Mouse (Mus musculus) lung, postnatal 0 days (tissue): ENCODE results near the gene Rnf19b. TPM values are rescaled to one million over a fixed set of nuclear protein-coding genes. Genes with fewer than 3 reads are reported as not detected.

Experiments used
- ATAC-seq: fragments of 200-750 bp; cut with Nextera tagmentation; 2 replicates; pipeline ENCODE4 v1.8.0; 2017; ENCODE audit warnings: moderate library complexity
- DNase-seq: peaks from one replicate; pipeline ENCODE4 v3.0.0-alpha.2; 2016; ENCODE audit warnings: low spot score
- H3K27ac ChIP-seq: fragments of 300-500 bp; sonication (generic); 2 replicates; pipeline ENCODE4 v1.5.1; 2014; ENCODE audit warnings: antibody characterized with exemption, mild to moderate bottlenecking, low read length, mixed read lengths
- H3K27me3 ChIP-seq: fragments of 300-500 bp; sonication (generic); replicated peaks from 2 replicates; pipeline ENCODE4 v1.6.1; 2014; ENCODE audit warnings: low read length, mixed read lengths; ENCODE audit not compliant: insufficient read depth
- H3K36me3 ChIP-seq: fragments of 300-500 bp; sonication (generic); 2 replicates; pipeline ENCODE4 v1.6.1; 2014; ENCODE audit warnings: low read length, mixed read lengths; ENCODE audit not compliant: insufficient read depth
- H3K4me1 ChIP-seq: fragments of 300-500 bp; sonication (generic); 2 replicates; pipeline ENCODE4 v1.6.1; 2014; ENCODE audit warnings: antibody characterized with exemption, low read depth, low read length, mixed read lengths; ENCODE audit not compliant: insufficient read depth
- H3K4me2 ChIP-seq: fragments of 300-500 bp; sonication (generic); replicated peaks from 2 replicates; pipeline ENCODE4 v1.6.1; 2014; ENCODE audit warnings: low read depth, mild to moderate bottlenecking, low read length, moderate library complexity, mixed read lengths
- H3K4me3 ChIP-seq: fragments of 300-500 bp; sonication (generic); 2 replicates; pipeline ENCODE4 v1.5.1; 2014; ENCODE audit warnings: low read depth, low read length
- H3K9ac ChIP-seq: fragments of 300-500 bp; sonication (generic); replicated peaks from 2 replicates; pipeline ENCODE4 v1.6.1; 2014; ENCODE audit warnings: low read depth, mild to moderate bottlenecking
- H3K9me3 ChIP-seq: fragments of 300-500 bp; sonication (generic); 2 replicates; pipeline ENCODE4 v1.6.1; 2016; ENCODE audit warnings: low read length, mixed read lengths
- CTCF ChIP-seq: IDR thresholded peaks from 2 replicates; pipeline ENCODE4 v1.5.1; 2016; ENCODE audit warnings: antibody characterized with exemption, mild to moderate bottlenecking
- EP300 ChIP-seq: IDR thresholded peaks from 2 replicates; pipeline ENCODE4 v1.6.1; 2016; ENCODE audit warnings: antibody characterized with exemption, mild to moderate bottlenecking, control low read depth
- WGBS: fragments of 180-500 bp; shearing (Covaris S2); extraction: QIAGEN DNeasy Blood & Tissue Kit; methylation state at CpG from one replicate; pipeline ENCODE4 v1.1.7; 2014; 5-methylcytosine and 5-hydroxymethylcytosine counted together
- polyA plus RNA-seq: library from polyadenylated mRNA; unstranded; fragments of >200 nt; fragmentation: Nextera tagmentation; extraction: Ambion mirVana; gene quantifications from 2 replicates; pipeline ENCODE4 v1.2.1, GENCODE M21; 2015

The Rnf19b gene
- polyA plus RNA-seq, 1 experiment from 2014 or later: 10.9 TPM

DNA sequence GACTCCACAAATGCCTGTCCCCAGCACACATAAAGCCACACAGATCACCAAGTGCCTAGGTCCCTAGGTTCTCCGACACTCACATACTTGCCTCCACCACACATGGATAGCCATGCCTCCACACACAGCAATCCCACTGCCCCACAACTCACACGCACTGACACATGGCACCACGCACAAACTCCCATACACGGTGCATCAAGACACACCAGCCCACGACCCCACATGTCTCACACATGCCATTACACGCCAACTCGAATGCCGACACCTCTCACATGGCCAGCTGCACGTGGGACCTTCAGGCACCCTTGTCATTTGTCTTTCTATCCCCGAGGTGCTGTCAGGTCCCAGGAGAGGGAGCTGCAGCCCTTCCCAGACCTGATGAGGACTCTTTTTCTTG is 61.6 kb downstream of the Rnf19b start:
- Histone ChIP-seq H3K4me3 (no peak overlapping the region), H3K27ac (no peak overlapping the region), H3K4me2 (no peak overlapping the region), H3K9ac (no peak overlapping the region), H3K27me3 (peaks cover 22% of the 10 kb centered on the region), H3K4me1 (peaks cover 3% of the 10 kb centered on the region; the same call in 1 of the 2 replicates), H3K36me3 (no peaks in the 10 kb centered on the region), H3K9me3 (no peaks in the 10 kb centered on the region)
- WGBS: 61% methylated on average over 10 of the region's 10 CpGs
- ATAC-seq (no peak), DNase-seq (no peak)
- TF ChIP-seq EP300: no peak
- no peak for TF ChIP-seq CTCF

DNA sequence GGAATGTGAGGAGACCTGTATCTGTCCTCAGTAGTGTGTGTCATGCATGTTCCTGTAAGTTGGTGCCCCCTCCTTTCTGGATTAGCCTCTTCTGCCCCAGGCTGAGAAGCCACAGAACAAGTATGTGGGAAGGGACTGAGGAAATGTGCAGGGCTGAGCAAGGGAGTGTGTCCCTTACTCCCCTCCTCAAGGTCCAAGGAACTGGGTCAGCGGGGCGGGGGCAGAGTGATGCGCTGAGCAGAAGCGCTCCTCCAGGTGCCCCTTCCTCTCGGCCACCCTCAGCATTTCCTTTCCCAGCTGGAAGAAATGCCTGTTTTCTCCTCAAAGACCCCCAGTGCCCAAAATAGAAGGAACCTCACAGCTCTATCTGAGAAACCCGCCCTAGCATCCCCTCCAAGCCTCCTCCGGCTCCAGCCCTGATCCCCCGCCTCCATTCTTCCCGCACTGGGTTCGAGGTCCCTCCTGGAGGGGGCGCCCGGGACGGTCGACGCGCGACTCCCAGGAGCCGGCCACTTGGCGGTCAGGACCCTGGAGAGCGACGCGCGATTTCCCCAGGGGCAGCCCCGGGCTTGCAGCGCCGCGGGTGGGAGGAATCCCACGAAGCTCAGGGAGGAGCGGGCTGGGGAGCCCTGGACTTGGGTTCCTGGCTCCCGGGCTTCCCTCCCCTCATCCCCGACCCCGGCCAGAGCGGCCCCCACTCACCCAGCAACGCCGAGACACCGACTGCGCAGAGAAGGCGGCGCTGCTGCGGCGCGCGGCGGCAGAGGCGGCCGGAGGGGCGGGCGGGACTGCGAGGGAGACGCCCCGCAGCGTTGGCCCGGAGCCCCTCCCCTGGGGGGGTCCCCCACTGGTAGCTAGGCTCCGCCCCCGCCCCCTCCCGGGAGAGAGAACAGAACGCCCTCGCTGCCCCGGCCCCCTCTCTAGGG is 62.7 kb downstream of the Rnf19b start:
- under 1% methylated on average over 40 of the region's 59 CpGs for WGBS
- no peak overlapping the region for H3K27ac ChIP-seq
- H3K9me3 ChIP-seq: no peaks in the 10 kb centered on the region
- H3K9ac ChIP-seq: no peak overlapping the region
- peaks cover 22% of the 10 kb centered on the region for H3K27me3 ChIP-seq
- ATAC-seq: peak; percentile 75
- peak overlapping the region; percentile 33 for H3K4me3 ChIP-seq
- peak overlapping the region; percentile 61 for H3K4me2 ChIP-seq
- peaks cover 3% of the 10 kb centered on the region; the same call in 1 of the 2 replicates for H3K4me1 ChIP-seq
- H3K36me3 ChIP-seq: no peaks in the 10 kb centered on the region
- TF ChIP-seq EP300: no peak
- TF ChIP-seq CTCF: peak; percentile 61
- peak; percentile 78 for DNase-seq

DNA sequence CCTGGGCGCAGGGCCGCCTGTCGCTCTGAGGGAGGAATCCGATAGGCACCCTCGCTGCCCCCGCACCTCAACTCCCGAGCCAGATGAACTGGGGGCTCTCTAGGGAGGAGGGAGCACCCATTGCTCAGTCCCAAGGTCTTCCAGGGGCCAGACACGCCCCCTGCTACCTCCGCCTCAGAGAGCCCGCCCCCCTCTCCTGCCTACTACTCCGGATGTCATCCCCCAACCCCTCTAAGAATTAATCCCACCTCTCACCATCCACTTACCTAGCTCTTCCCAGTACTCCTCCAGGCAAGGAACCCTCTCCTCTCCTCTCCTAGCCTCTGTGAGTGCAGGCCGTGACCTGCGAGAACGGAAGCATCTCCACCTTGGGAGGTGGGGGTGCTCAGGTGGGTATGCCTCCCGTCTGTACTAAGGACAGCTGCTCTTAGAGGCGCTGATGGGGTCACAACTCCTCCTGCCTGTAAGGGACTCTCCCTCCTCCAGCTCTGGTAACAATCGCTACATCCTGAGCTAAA is 63.6 kb downstream of the Rnf19b start, which contains the start of gene Hpca:
TSS of gene Hpca (minus strand) at position 468 of the 518 bp plus-strand sequence.
- H3K36me3 ChIP-seq: no peaks in the 10 kb centered on the region
- no peak for TF ChIP-seq CTCF
- TF ChIP-seq EP300: no peak
- H3K27ac ChIP-seq: no peak within 1 kb of the TSS
- WGBS: 7% methylated on average over 11 of the region's 17 CpGs
- H3K27me3 ChIP-seq: peaks cover 22% of the 10 kb centered on the region
- no peak within 1 kb of the TSS for H3K9ac ChIP-seq
- H3K4me3 ChIP-seq: peak within 1 kb of the TSS; percentile 33
- H3K4me1 ChIP-seq: peaks cover 3% of the 10 kb centered on the region; the same call in 1 of the 2 replicates
- H3K4me2 ChIP-seq: peak within 1 kb of the TSS; percentile 61
- ATAC-seq: no peak
- DNase-seq: no peak
- H3K9me3 ChIP-seq: no peaks in the 10 kb centered on the region

DNA sequence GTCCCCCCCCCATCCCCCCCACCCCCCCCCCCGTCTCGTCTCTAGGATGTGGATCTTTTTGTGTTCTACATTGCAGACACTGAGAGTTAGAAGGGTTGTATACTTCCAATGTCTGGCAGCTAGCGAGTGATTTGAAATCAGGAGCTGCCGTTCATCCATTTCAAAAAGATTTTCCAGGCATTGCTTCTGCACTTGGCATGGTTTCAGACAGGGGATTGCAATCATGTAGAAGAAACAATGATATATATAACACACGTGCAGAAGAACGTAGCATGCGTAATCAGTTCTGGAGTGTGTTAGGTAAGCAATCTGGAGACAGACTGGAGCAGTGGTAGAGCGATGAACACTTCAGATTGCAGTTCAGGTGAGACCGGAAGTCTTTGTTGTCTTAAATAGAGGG is 64.0 kb downstream of the Rnf19b start:
- Histone ChIP-seq H3K27me3 (peaks cover 22% of the 10 kb centered on the region), H3K9me3 (no peaks in the 10 kb centered on the region), H3K4me1 (peaks cover 3% of the 10 kb centered on the region; the same call in 1 of the 2 replicates), H3K4me2 (no peak overlapping the region), H3K36me3 (no peaks in the 10 kb centered on the region), H3K4me3 (no peak overlapping the region), H3K9ac (no peak overlapping the region), H3K27ac (no peak overlapping the region)
- no peak for TF ChIP-seq EP300
- TF ChIP-seq CTCF: no peak
- ATAC-seq: no peak
- DNase-seq: no peak
- WGBS: 24% methylated on average over 9 of the region's 9 CpGs

DNA sequence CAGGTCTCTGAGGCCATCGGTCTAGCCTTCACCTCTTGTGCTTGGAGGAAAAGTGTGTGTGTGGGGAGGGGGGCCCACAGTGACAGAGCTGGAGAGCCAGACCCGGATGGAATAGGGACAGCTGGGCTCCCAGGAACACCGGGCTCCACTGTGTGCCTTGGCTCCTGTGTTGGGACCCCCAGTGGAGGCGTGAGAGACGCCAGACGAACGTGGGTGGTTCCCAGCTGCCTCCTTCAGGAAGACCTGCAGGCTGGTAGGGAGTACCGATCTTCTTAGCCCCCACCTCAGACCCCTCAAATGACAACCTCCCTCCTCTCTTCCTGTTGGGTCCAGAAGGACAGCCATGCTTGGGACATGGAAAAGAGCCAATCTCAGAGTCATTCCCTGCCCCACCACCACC is 64.6 kb downstream of the Rnf19b start:
- 14% methylated on average over 8 of the region's 8 CpGs for WGBS
- Histone ChIP-seq H3K9me3 (no peaks in the 10 kb centered on the region), H3K4me1 (peaks cover 3% of the 10 kb centered on the region; the same call in 1 of the 2 replicates), H3K9ac (no peak overlapping the region), H3K4me3 (no peak overlapping the region), H3K36me3 (no peaks in the 10 kb centered on the region), H3K27ac (no peak overlapping the region), H3K4me2 (no peak overlapping the region), H3K27me3 (peaks cover 22% of the 10 kb centered on the region)
- TF ChIP-seq EP300 (no peak), CTCF (no peak)
- DNase-seq: no peak
- no peak for ATAC-seq

DNA sequence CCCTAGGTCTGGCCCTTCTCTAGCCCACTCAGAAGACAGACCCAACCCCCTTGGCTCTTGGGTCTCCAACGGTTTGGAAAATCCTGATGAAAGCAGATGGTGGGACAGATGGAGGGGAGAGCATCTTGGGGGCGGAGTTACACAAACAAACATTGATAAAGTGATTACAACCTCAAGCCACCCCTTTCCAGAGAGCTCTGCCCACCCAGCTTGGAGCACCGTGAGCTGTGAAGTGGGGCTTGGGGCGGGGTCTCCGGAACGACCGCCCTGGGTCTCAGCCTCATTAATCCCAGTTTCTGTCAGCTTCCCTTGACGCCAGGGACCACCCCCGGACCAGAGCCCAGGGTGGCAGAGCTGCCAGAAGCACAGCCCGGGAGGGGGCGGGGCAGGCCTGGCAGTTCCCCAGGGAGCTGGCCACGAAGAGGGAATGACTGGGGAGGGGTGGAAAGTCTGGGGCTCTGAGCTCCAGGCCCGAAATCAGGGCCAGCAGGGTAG is 66.6 kb downstream of the Rnf19b start:
- TF ChIP-seq CTCF (no peak), EP300 (no peak)
- H3K4me2 ChIP-seq: no peak overlapping the region; the same call in 1 of the 2 replicates
- no peak overlapping the region for H3K4me3 ChIP-seq
- no peaks in the 10 kb centered on the region for H3K36me3 ChIP-seq
- WGBS: 3% methylated on average over 13 of the region's 13 CpGs
- H3K27ac ChIP-seq: no peak overlapping the region
- DNase-seq (no peak), ATAC-seq (no peak)
- H3K27me3 ChIP-seq: peaks cover 22% of the 10 kb centered on the region
- H3K9ac ChIP-seq: no peak overlapping the region
- peaks cover 3% of the 10 kb centered on the region; the same call in 1 of the 2 replicates for H3K4me1 ChIP-seq
- H3K9me3 ChIP-seq: no peaks in the 10 kb centered on the region
